ENCODE assay signal across 34 mouse cellular contexts in genomic region chr6:88254082-88254481, GRCm38 (mm10). TPM values are rescaled to one million over a fixed set of nuclear protein-coding genes. Genes with fewer than 3 reads are reported as not detected.
DNase-seq lines count a peak whose midpoint lies in the region; ATAC-seq and TF ChIP-seq lines count a peak whose summit lies in the region.
"Had no signal": no experiment of that assay in that cellular context is flagged by ENCODE, and none has a peak within 500 bp of the region (broad histone marks: within the 10 kb centered on the region; RNA-seq: fewer than 3 reads in every experiment).

No protein-coding gene starts in this region.

- peaks cover 89% of the 10 kb centered on the region for H3K4me1 ChIP-seq in G1E (ENCODE audit: insufficient read depth, low read depth, low read length)
- peaks cover 49 to 57% of the 10 kb centered on the region in 2 experiments for H3K4me1 ChIP-seq in liver, embryonic 14.5 days (replicated peaks; ENCODE audit: control insufficient read depth in 2 of 2, insufficient read depth in 2 of 2, low read length in 1 of 2)
- H3K4me1 ChIP-seq in heart, embryonic 12.5 days (replicated peaks), result peaks cover 25% of the 10 kb centered on the region
- no peaks in the 10 kb centered on the region for H3K4me1 ChIP-seq in forebrain, postnatal 0 days (ENCODE audit: insufficient read depth)
- H3K4me1 ChIP-seq: forebrain, embryonic 10.5 days; limb, embryonic 12.5 days; lung, embryonic 15.5 days had no signal

- TF ChIP-seq EP300 in liver, embryonic 14.5 days (IDR thresholded peaks at IDR 0.05; ENCODE audit: low read depth), result peak; percentile 42

- no peak for TF ChIP-seq CTCF in G1E (IDR thresholded peaks at IDR 0.05; ENCODE audit: low read depth, low read length)
- no peak for TF ChIP-seq CTCF in liver, embryonic 14.5 days (IDR thresholded peaks at IDR 0.05; ENCODE audit: low read depth)
- TF ChIP-seq CTCF in forebrain, postnatal 0 days (IDR thresholded peaks at IDR 0.05; ENCODE audit: low read depth), result no peak

- intact Hi-C loops in gastrocnemius, postnatal 36 days (cut with DNase I), result no loop called here

- peak; percentile 32 for ATAC-seq in G1E (ENCODE audit: extremely low read depth, insufficient number of reproducible peaks, low FRiP score, poor library complexity, severe bottlenecking)
- peak; percentile 70 for ATAC-seq in granulocyte monocyte progenitor cell, adult 5-6 weeks (replicated peaks; ENCODE audit: poor library complexity, severe bottlenecking)
- ATAC-seq in liver, embryonic 14.5 days (ENCODE audit: insufficient read depth), result peak; percentile 36
- peak; percentile 25 for ATAC-seq in megakaryocyte progenitor cell, adult 5-6 weeks (replicated peaks; ENCODE audit: poor library complexity)
- ATAC-seq in heart, embryonic 12.5 days (ENCODE audit: insufficient number of reproducible peaks, low FRiP score), result no peak
- no peak for ATAC-seq in forebrain, postnatal 0 days
- no peak for ATAC-seq in cerebellum, adult (ENCODE audit: insufficient number of reproducible peaks, low FRiP score, low TSS enrichment)
- ATAC-seq: activated CD4-positive, CD25-positive, alpha-beta regulatory T cell, adult 4 months; forebrain, embryonic 16.5 days had no signal

- H3K27ac ChIP-seq in liver, embryonic 14.5 days, result no peak overlapping the region
- no peak overlapping the region for H3K27ac ChIP-seq in heart, embryonic 12.5 days (ENCODE audit: poor library complexity, severe bottlenecking)
- H3K27ac ChIP-seq in forebrain, postnatal 0 days (ENCODE audit: low read depth, low read length), result no peak overlapping the region
- H3K27ac ChIP-seq: forebrain, embryonic 10.5 days; heart, embryonic 15.5 days; hindbrain, embryonic 14.5 days; layer of hippocampus, adult 2 months; limb, embryonic 12.5 days; lung, embryonic 15.5 days; stomach, postnatal 0 days had no signal

- H3K4me2 ChIP-seq in liver, embryonic 14.5 days (ENCODE audit: low read depth), result no peak overlapping the region
- no peak overlapping the region for H3K4me2 ChIP-seq in heart, embryonic 12.5 days
- H3K4me2 ChIP-seq in forebrain, postnatal 0 days (ENCODE audit: low read depth), result no peak overlapping the region
- H3K4me2 ChIP-seq: heart, embryonic 15.5 days; hindbrain, embryonic 14.5 days; limb, embryonic 12.5 days; lung, embryonic 15.5 days; midbrain, embryonic 11.5 days had no signal

- peak overlapping the region; percentile 50; the same call in 1 of the 2 replicates for H3K4me3 ChIP-seq in G1E (ENCODE audit: low read depth, low read length)
- H3K4me3 ChIP-seq in liver, embryonic 14.5 days (ENCODE audit: insufficient read depth in 1 of 2, low read depth in 2 of 2, low read length in 2 of 2), result no peak overlapping the region
- H3K4me3 ChIP-seq in heart, embryonic 12.5 days, result no peak overlapping the region
- H3K4me3 ChIP-seq in forebrain, postnatal 0 days (ENCODE audit: low read depth, low read length), result no peak overlapping the region
- H3K4me3 ChIP-seq: forebrain, embryonic 10.5 days; heart, embryonic 15.5 days; layer of hippocampus, adult 2 months; limb, embryonic 12.5 days; lung, embryonic 15.5 days had no signal

- no peaks in the 10 kb centered on the region for H3K27me3 ChIP-seq in G1E (ENCODE audit: insufficient read depth, low read length)
- H3K27me3 ChIP-seq in liver, embryonic 14.5 days (ENCODE audit: control insufficient read depth, insufficient read depth, low read length), result no peaks in the 10 kb centered on the region
- H3K27me3 ChIP-seq in heart, embryonic 12.5 days (replicated peaks), result 0 out of 2 replicates have a peak, but pooled peaks cover 5% of the 10 kb centered on the region
- no peaks in the 10 kb centered on the region for H3K27me3 ChIP-seq in forebrain, postnatal 0 days (ENCODE audit: insufficient read depth, low read length)
- H3K27me3 ChIP-seq: CH12.LX; lung, embryonic 15.5 days had no signal

- H3K36me3 ChIP-seq in G1E (replicated peaks), result peaks cover 54% of the 10 kb centered on the region
- no peaks in the 10 kb centered on the region for H3K36me3 ChIP-seq in liver, embryonic 14.5 days (replicated peaks; ENCODE audit: control insufficient read depth, insufficient read depth, low read depth)
- H3K36me3 ChIP-seq in heart, embryonic 12.5 days, result no peaks in the 10 kb centered on the region; the same call in 1 of the 2 replicates
- 0 out of 2 replicates have a peak, but pooled peaks cover 5% of the 10 kb centered on the region for H3K36me3 ChIP-seq in forebrain, postnatal 0 days (ENCODE audit: insufficient read depth)
- H3K36me3 ChIP-seq: heart, embryonic 15.5 days; lung, embryonic 15.5 days had no signal

- H3K9me3 ChIP-seq in G1E (replicated peaks), result no peaks in the 10 kb centered on the region
- H3K9me3 ChIP-seq in liver, embryonic 14.5 days (ENCODE audit: control insufficient read depth, low read length), result no peaks in the 10 kb centered on the region
- no peaks in the 10 kb centered on the region for H3K9me3 ChIP-seq in heart, embryonic 12.5 days (replicated peaks)
- H3K9me3 ChIP-seq in forebrain, postnatal 0 days (ENCODE audit: low read length), result no peaks in the 10 kb centered on the region
- H3K9me3 ChIP-seq: forebrain, embryonic 10.5 days; heart, embryonic 15.5 days; limb, embryonic 12.5 days; lung, embryonic 15.5 days had no signal

- peak; percentile 40 for DNase-seq in G1E (ENCODE audit: low spot score)
- peak; percentile 27 to 41 (median 38) for DNase-seq in liver, embryonic 14.5 days (ENCODE audit: low read depth in 3 of 3, low spot score in 3 of 3)
- no peak for DNase-seq in gastrocnemius, postnatal 36 days
- no peak for DNase-seq in forebrain, postnatal 0 days
- DNase-seq: adrenal gland, postnatal 10 days; B cell, adult 2 months; cerebellum, adult 2 months; cerebellum, postnatal 36 days; gastrocnemius, postnatal 25 days; heart, postnatal 36 days; kidney, adult 8-10 months; kidney, postnatal 25 days; lung, postnatal 36 days; right cerebral cortex, postnatal 14 days had no signal

- H3K9ac ChIP-seq in liver, embryonic 14.5 days (replicated peaks), result no peak overlapping the region
- H3K9ac ChIP-seq in heart, embryonic 12.5 days, result no peak overlapping the region
- no peak overlapping the region for H3K9ac ChIP-seq in forebrain, postnatal 0 days
- H3K9ac ChIP-seq: heart, embryonic 15.5 days; hindbrain, embryonic 14.5 days; limb, embryonic 12.5 days; lung, embryonic 15.5 days had no signal

- WGBS in liver, embryonic 14.5 days (ENCODE audit: insufficient replicate concordance), result 4% methylated on average over 6 of the region's 6 CpGs
- 50% methylated on average over 6 of the region's 6 CpGs for WGBS in heart, embryonic 12.5 days
- WGBS in forebrain, postnatal 0 days, result 84% methylated on average over 6 of the region's 6 CpGs

RNA-seq across cellular contexts. Expression of gene Dnajb8, which starts 32.0 kb away (rescaled TPM):
- not detected in 2 replicates for total RNA-seq in G1E (2014; fragmentation: Nextera tagmentation)
- total RNA-seq in G1E (2017), result 0.11 TPM in 1 of 2 replicates, not detected in the other
- not detected in 2 replicates for polyA plus RNA-seq in G1E (2012)
- not detected in 2 replicates for total RNA-seq in granulocyte monocyte progenitor cell, adult 5-6 weeks (2014; fragmentation: Nextera tagmentation)
- total RNA-seq in granulocyte monocyte progenitor cell, adult 5-6 weeks (2017), result not detected in 2 replicates
- not detected in 2 replicates for polyA plus RNA-seq in liver, embryonic 14.5 days (2012; rRNA removed)
- polyA plus RNA-seq in liver, embryonic 14.5 days (2014; fragmentation: Nextera tagmentation; extraction: Ambion mirVana), result not detected in 2 replicates
- not detected in 2 replicates for total RNA-seq in megakaryocyte progenitor cell, adult 5-6 weeks (2015)
- total RNA-seq in megakaryocyte progenitor cell, adult 5-6 weeks (2017), result not detected in 2 replicates
- not detected in 2 replicates for polyA plus RNA-seq in heart, embryonic 12.5 days (2016; fragmentation: Nextera tagmentation; extraction: Ambion mirVana)
- not detected for total RNA-seq in gastrocnemius, postnatal 36 days (2021)
- not detected in 2 replicates for total RNA-seq in forebrain, postnatal 0 days (2014; rRNA removed)
- not detected in 2 replicates for polyA plus RNA-seq in forebrain, postnatal 0 days (2015; fragmentation: Nextera tagmentation; extraction: Ambion mirVana)
- total RNA-seq: adrenal gland, postnatal 10 days; CH12.LX; gastrocnemius, postnatal 25 days; heart, adult 8-10 months; heart, postnatal 36 days; layer of hippocampus, adult 2 months; layer of hippocampus, postnatal 25 days had no signal
- polyA plus RNA-seq: activated CD4-positive, CD25-positive, alpha-beta regulatory T cell, adult 4 months; cerebellum, adult 2 months; forebrain, embryonic 10.5 days; forebrain, embryonic 16.5 days; heart, embryonic 15.5 days; hindbrain, embryonic 14.5 days; intestine, embryonic 14.5 days; limb, embryonic 12.5 days; lung, embryonic 15.5 days; midbrain, embryonic 11.5 days; neural tube, embryonic 11.5 days; stomach, postnatal 0 days; thymus, postnatal 0 days had no signal

Comparison
In these comparisons a context has a peak if more than half of its experiments do, and no peak if none do; other contexts are left out.
1. ATAC-seq: peak in G1E (single experiment), granulocyte monocyte progenitor cell, adult 5-6 weeks (single experiment), liver, embryonic 14.5 days (single experiment) and megakaryocyte progenitor cell, adult 5-6 weeks (single experiment); none in heart, embryonic 12.5 days (single experiment), forebrain, postnatal 0 days (single experiment) and cerebellum, adult (single experiment).
2. DNase-seq: peak in G1E (single experiment) and liver, embryonic 14.5 days (3 of 3); none in gastrocnemius, postnatal 36 days (0 of 2) and forebrain, postnatal 0 days (single experiment).